Mouse (Mus musculus) WW6 (cell line): Measurements from ENCODE around the gene Ccdc174.
"Not testable (repeated sequence)": the region's sequence is repeated elsewhere in the genome, so short reads cannot be mapped to it uniquely, and the experiment has no call there.

ENCODE experiments used
- DNase-seq: peaks from one replicate; pipeline ENCODE4 v3.0.0-alpha.2; 2013; ENCODE audit warnings: low read depth, low spot score

The Ccdc174 gene

GRCm38 (mm10) chr6:91877885-91878651 is at the start of gene Ccdc174:
Ccdc174 (plus strand) TSS chr6:91878053.
- peak; percentile 89 for DNase-seq

GRCm38 (mm10) chr6:91832863-91833440 is 44.9 kb upstream of the Ccdc174 start:
- no peak for DNase-seq

GRCm38 (mm10) chr6:91839010-91839871 is 38.6 kb upstream of the Ccdc174 start:
- peak; percentile 26 for DNase-seq

GRCm38 (mm10) chr6:91842897-91843627 is 34.8 kb upstream of the Ccdc174 start:
- peak; percentile 24 for DNase-seq

- no peak for DNase-seq
Observed at GRCm38 (mm10) chr6:91843628-91844153, 34.2 kb upstream of the Ccdc174 start.

GRCm38 (mm10) chr6:91852550-91852949 is 25.3 kb upstream of the Ccdc174 start:
- DNase-seq: peak; percentile 38

- no peak for DNase-seq
Observed at GRCm38 (mm10) chr6:91858339-91858738, 19.5 kb upstream of the Ccdc174 start.

- DNase-seq: no peak
Observed at GRCm38 (mm10) chr6:91862848-91863247, 15.0 kb upstream of the Ccdc174 start.

- DNase-seq: no peak
Observed at GRCm38 (mm10) chr6:91864595-91864994, 13.3 kb upstream of the Ccdc174 start.

GRCm38 (mm10) chr6:91865601-91866000 is 12.3 kb upstream of the Ccdc174 start:
- DNase-seq: no peak

- DNase-seq: no peak
Observed at GRCm38 (mm10) chr6:91868091-91868490, 9.8 kb upstream of the Ccdc174 start.

- DNase-seq: no peak
Observed at GRCm38 (mm10) chr6:91872781-91873180, 5.1 kb upstream of the Ccdc174 start.

- DNase-seq: no peak
Observed at GRCm38 (mm10) chr6:91883859-91884258, 6.0 kb downstream of the Ccdc174 start.

GRCm38 (mm10) chr6:91889255-91889906 is 11.5 kb downstream of the Ccdc174 start:
- DNase-seq: no peak

- DNase-seq: no peak
Observed at GRCm38 (mm10) chr6:91890615-91891014, 12.8 kb downstream of the Ccdc174 start.

- no peak for DNase-seq
Observed at GRCm38 (mm10) chr6:91891776-91892175, 13.9 kb downstream of the Ccdc174 start.

GRCm38 (mm10) chr6:91896783-91897182 is 18.9 kb downstream of the Ccdc174 start:
- no peak for DNase-seq

GRCm38 (mm10) chr6:91901505-91901904 is 23.7 kb downstream of the Ccdc174 start:
- no peak for DNase-seq

GRCm38 (mm10) chr6:91902509-91902908 is 24.7 kb downstream of the Ccdc174 start, which contains the start of gene 4930590J08Rik:
4930590J08Rik (plus strand) TSS chr6:91902809.
- DNase-seq: not testable (repeated sequence)

GRCm38 (mm10) chr6:91914011-91914410 is 36.2 kb downstream of the Ccdc174 start:
- DNase-seq: no peak

GRCm38 (mm10) chr6:91917286-91917685 is 39.4 kb downstream of the Ccdc174 start:
- no peak for DNase-seq
